Mouse (Mus musculus) heart, embryonic 14.5 days (tissue): Measurements from ENCODE around the gene Lrmp. TPM values are rescaled to one million over a fixed set of nuclear protein-coding genes. Genes with fewer than 3 reads are reported as not detected.

ENCODE experiments used
- polyA plus RNA-seq: library from polyadenylated mRNA; unstranded; fragments of >200 nt; fragmentation: Nextera tagmentation; extraction: Ambion mirVana; gene quantifications from 2 replicates; pipeline ENCODE4 v1.2.1, GENCODE M21; 2014

Gene Lrmp
- polyA plus RNA-seq, 1 experiment from 2014 or later: 1.4 TPM

Other genes starting within 250 kb of the Lrmp start
- 4.6 and 6.2 TPM in 2 replicates for gene Bcat1, start 39.5 kb upstream of the Lrmp start, polyA plus RNA-seq
- 0.14 and 0.62 TPM in 2 replicates for gene Casc1, start 95.4 kb downstream of the Lrmp start, polyA plus RNA-seq
- 64.8 and 67.6 TPM in 2 replicates for gene Etfrf1, start 95.5 kb downstream of the Lrmp start, polyA plus RNA-seq
- 42.8 and 46.3 TPM in 2 replicates for gene Kras, start 134.6 kb downstream of the Lrmp start, polyA plus RNA-seq